Mouse (Mus musculus): ENCODE measurements around the gene Uggt1. TPM values are rescaled to one million over a fixed set of nuclear protein-coding genes. Genes with fewer than 3 reads are reported as not detected.

Gene Uggt1
- polyA plus RNA-seq, 2 experiments = 5.8 to 25.5 TPM

DNA sequence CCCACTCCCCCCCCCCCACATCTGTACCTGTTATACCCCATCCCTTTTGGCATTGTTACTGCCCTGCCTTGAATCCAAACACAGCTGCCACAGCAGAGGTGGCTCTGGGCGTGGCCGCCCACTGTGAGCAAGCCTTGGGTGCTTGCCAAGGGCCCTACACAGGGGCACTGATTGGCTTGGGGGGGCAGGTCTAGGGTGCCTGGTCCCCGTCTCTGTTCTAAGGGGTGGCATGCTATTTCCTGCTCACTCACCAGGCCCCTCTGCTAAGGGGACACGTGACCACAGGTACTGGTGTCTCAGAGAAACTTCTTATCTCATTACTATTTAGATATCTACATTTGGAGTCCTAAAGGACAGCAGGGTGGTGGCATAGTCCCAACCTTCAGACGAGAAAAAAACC lies 28.0 kb upstream of the Uggt1 start:
- peak overlapping the region; percentile 47 for H3K4me2 ChIP-seq (ENCODE audit: low read depth)
- H3K27ac ChIP-seq = no peak overlapping the region
- no peaks in the 10 kb centered on the region for H3K36me3 ChIP-seq (replicated peaks; ENCODE audit: control insufficient read depth, insufficient read depth, low read depth)
- no peak for DNase-seq (ENCODE audit: low read depth in 3 of 3, low spot score in 3 of 3)
- 11% methylated on average over 5 of the region's 5 CpGs for WGBS (ENCODE audit: insufficient replicate concordance)
- H3K4me1 ChIP-seq (replicated peaks; ENCODE audit: control insufficient read depth in 2 of 2, insufficient read depth in 2 of 2, low read length in 1 of 2) = peaks cover 4 to 39% of the 10 kb centered on the region in 2 experiments; a peak in 2 of 4 replicates
- TF ChIP-seq EP300 (IDR thresholded peaks at IDR 0.05; ENCODE audit: low read depth) (no peak), CTCF (IDR thresholded peaks at IDR 0.05; ENCODE audit: low read depth) (no peak)
- no peaks in the 10 kb centered on the region for H3K27me3 ChIP-seq (ENCODE audit: control insufficient read depth, insufficient read depth, low read length)
- no peak for ATAC-seq (ENCODE audit: insufficient read depth)
- no peak overlapping the region for H3K9ac ChIP-seq (replicated peaks)
- no peak overlapping the region; a peak in 1 of 4 replicates for H3K4me3 ChIP-seq (ENCODE audit: insufficient read depth in 1 of 2, low read depth in 2 of 2, low read length in 2 of 2)
- H3K9me3 ChIP-seq (ENCODE audit: control insufficient read depth, low read length) = no peaks in the 10 kb centered on the region

DNA sequence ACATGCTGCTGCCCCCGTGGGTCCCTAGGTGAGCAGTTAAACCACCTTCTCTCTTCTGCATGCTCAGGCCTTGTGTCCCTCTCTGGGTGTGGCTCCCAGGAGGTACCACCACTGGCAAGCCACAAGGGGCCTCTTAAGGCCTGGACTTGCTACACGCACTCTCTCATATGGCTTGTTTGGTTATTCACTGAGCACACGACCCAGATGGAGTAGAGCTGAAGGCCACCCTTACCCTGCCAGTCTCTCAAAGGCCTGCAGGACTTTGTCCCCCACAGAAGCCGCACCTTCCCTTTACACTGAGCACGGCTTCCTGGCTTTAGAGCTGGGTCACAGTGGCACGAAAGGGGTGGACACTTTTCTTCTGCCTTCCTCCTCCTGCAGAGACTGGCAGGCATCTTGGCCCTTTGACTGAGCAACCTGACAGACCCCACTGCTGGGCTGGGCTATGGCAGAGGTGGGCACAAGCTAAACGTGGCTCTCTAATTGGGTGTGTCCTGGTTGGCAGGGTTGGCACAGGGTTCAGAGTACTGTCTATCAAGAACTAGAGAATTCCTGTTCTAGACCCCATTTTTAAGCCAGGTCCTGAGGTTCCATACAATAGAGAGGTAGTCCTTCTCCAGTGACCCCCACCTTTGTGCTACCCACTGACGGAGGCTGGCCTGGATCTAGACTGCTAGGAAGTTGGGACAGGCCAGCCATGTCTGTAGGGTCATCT lies 27.2 kb upstream of the Uggt1 start:
- H3K4me1 ChIP-seq (replicated peaks; ENCODE audit: control insufficient read depth in 2 of 2, insufficient read depth in 2 of 2, low read length in 1 of 2) = peaks cover 4 to 39% of the 10 kb centered on the region in 2 experiments; a peak in 2 of 4 replicates
- no peaks in the 10 kb centered on the region for H3K36me3 ChIP-seq (replicated peaks; ENCODE audit: control insufficient read depth, insufficient read depth, low read depth)

DNA sequence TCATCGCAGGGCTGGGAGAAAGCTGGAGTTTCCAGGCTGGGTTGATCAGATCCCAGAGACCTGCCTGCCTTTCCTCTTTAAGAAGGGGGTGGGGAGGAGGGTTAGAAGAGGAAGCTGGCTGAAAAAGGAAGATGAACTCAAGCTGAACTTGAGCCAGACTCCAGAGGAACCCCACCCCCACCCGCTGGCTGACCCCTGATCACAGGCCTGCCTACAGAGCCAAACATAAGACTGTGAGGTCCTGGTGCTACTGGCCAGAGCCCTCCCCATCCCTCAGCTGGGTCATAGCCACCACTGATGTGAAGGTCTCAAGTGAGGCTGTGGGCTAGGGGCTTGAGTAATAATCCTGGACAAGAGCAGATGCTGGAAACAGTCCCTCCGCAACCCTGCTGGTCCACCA lies 26.1 kb upstream of the Uggt1 start:
- peaks cover 4 to 32% of the 10 kb centered on the region in 2 experiments; a peak in 2 of 4 replicates for H3K4me1 ChIP-seq (replicated peaks; ENCODE audit: control insufficient read depth in 2 of 2, insufficient read depth in 2 of 2, low read length in 1 of 2)
- no peak for DNase-seq (ENCODE audit: low read depth in 3 of 3, low spot score in 3 of 3)

More for the DNA sequence above, 27.2 kb upstream of the Uggt1 start:
- Histone ChIP-seq H3K9me3 (ENCODE audit: control insufficient read depth, low read length) (no peaks in the 10 kb centered on the region), H3K9ac (replicated peaks) (no peak overlapping the region), H3K4me2 (ENCODE audit: low read depth) (no peak overlapping the region), H3K27me3 (ENCODE audit: control insufficient read depth, insufficient read depth, low read length) (no peaks in the 10 kb centered on the region), H3K27ac (no peak overlapping the region), H3K4me3 (ENCODE audit: insufficient read depth in 1 of 2, low read depth in 2 of 2, low read length in 2 of 2) (no peak overlapping the region)
- no peak for ATAC-seq (ENCODE audit: insufficient read depth)
- no peak for TF ChIP-seq CTCF (IDR thresholded peaks at IDR 0.05; ENCODE audit: low read depth)
- TF ChIP-seq EP300 (IDR thresholded peaks at IDR 0.05; ENCODE audit: low read depth) = no peak
- WGBS (ENCODE audit: insufficient replicate concordance) = 28% methylated on average over 8 of the region's 8 CpGs
- no peak for DNase-seq (ENCODE audit: low read depth in 3 of 3, low spot score in 3 of 3)

DNA sequence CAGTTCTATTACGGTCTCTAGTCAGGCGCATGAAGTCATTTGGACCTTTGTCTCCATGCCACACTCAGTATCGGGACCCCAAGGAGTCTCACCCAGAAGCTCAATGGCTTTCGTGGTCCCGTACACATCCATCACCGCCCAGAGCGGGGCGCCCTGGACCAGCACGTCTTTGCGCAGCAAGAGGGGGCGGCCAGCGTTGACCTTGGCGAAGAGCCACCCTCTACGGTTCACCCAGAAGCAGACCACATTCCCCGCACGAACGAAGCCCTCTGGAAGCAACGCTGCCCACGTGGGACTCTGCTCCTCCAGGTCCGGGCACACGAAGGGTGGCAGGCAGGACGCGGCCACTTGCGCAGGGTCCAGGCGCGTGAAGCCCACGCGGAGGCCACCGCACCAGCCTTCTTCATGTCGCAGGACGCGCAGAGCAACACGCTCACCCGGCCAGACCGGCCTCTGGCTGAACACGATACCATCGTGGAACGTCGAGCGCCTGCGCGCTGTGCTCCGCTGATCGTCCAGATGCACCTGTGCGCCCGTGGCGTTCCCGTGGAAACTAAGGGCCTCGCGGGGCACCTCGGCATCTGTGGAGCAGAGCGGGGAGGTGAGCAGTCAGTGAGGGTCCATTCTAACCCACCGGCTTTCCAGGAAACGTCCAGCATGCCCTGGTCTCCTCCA lies 24.7 kb upstream of the Uggt1 start:
- TF ChIP-seq CTCF (IDR thresholded peaks at IDR 0.05; ENCODE audit: low read depth) = no peak
- TF ChIP-seq EP300 (IDR thresholded peaks at IDR 0.05; ENCODE audit: low read depth) = no peak
- Histone ChIP-seq H3K4me2 (ENCODE audit: low read depth) (no peak overlapping the region), H3K4me1 (replicated peaks; ENCODE audit: control insufficient read depth in 2 of 2, insufficient read depth in 2 of 2, low read length in 1 of 2) (peaks cover 4 to 32% of the 10 kb centered on the region in 2 experiments; a peak in 2 of 4 replicates), H3K4me3 (ENCODE audit: insufficient read depth in 1 of 2, low read depth in 2 of 2, low read length in 2 of 2) (no peak overlapping the region), H3K27ac (no peak overlapping the region), H3K36me3 (replicated peaks; ENCODE audit: control insufficient read depth, insufficient read depth, low read depth) (no peaks in the 10 kb centered on the region), H3K27me3 (ENCODE audit: control insufficient read depth, insufficient read depth, low read length) (no peaks in the 10 kb centered on the region), H3K9ac (replicated peaks) (no peak overlapping the region), H3K9me3 (ENCODE audit: control insufficient read depth, low read length) (no peaks in the 10 kb centered on the region)
- DNase-seq (ENCODE audit: low read depth in 3 of 3, low spot score in 3 of 3) (no peak), ATAC-seq (ENCODE audit: insufficient read depth) (no peak)
- WGBS (ENCODE audit: insufficient replicate concordance) = 75% methylated on average over 54 of the region's 54 CpGs

More for the DNA sequence above, 26.1 kb upstream of the Uggt1 start:
- H3K9ac ChIP-seq (replicated peaks) = no peak overlapping the region
- no peak overlapping the region for H3K27ac ChIP-seq
- no peaks in the 10 kb centered on the region for H3K27me3 ChIP-seq (ENCODE audit: control insufficient read depth, insufficient read depth, low read length)
- TF ChIP-seq EP300 (IDR thresholded peaks at IDR 0.05; ENCODE audit: low read depth) = no peak
- TF ChIP-seq CTCF (IDR thresholded peaks at IDR 0.05; ENCODE audit: low read depth) = no peak
- no peak overlapping the region for H3K4me3 ChIP-seq (ENCODE audit: insufficient read depth in 1 of 2, low read depth in 2 of 2, low read length in 2 of 2)
- H3K4me2 ChIP-seq (ENCODE audit: low read depth) = no peak overlapping the region
- 29% methylated on average over 3 of the region's 3 CpGs for WGBS (ENCODE audit: insufficient replicate concordance)
- ATAC-seq (ENCODE audit: insufficient read depth) = no peak
- no peaks in the 10 kb centered on the region for H3K9me3 ChIP-seq (ENCODE audit: control insufficient read depth, low read length)
- H3K36me3 ChIP-seq (replicated peaks; ENCODE audit: control insufficient read depth, insufficient read depth, low read depth) = no peaks in the 10 kb centered on the region

DNA sequence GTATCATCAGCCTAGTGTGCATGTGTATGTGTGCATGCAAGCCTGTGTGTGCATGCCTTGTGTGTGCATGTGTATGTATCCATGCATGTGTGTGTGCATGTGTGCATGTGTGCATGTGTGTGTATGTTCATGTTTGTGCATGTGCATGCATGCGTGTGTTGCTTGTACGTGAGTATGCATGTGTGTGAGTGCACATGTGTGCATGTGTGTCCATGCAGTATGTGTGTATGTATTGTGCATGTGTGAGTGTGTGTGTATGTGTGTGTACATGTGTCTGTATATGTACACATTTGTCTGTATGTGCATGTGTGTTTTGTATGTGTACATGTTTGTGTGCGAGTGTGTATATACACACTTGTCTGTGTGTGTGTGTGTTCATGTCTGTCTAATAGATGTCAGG lies 23.1 kb upstream of the Uggt1 start:
- no peak for TF ChIP-seq CTCF (IDR thresholded peaks at IDR 0.05; ENCODE audit: low read depth)
- no peak for TF ChIP-seq EP300 (IDR thresholded peaks at IDR 0.05; ENCODE audit: low read depth)
- 81% methylated on average over 3 of the region's 3 CpGs for WGBS (ENCODE audit: insufficient replicate concordance)
- Histone ChIP-seq H3K36me3 (replicated peaks; ENCODE audit: control insufficient read depth, insufficient read depth, low read depth) (no peaks in the 10 kb centered on the region), H3K9me3 (ENCODE audit: control insufficient read depth, low read length) (no peaks in the 10 kb centered on the region), H3K4me2 (ENCODE audit: low read depth) (no peak overlapping the region), H3K4me1 (replicated peaks; ENCODE audit: control insufficient read depth in 2 of 2, insufficient read depth in 2 of 2, low read length in 1 of 2) (peaks cover 1 to 23% of the 10 kb centered on the region in 2 experiments; a peak in 2 of 4 replicates), H3K27ac (no peak overlapping the region), H3K27me3 (ENCODE audit: control insufficient read depth, insufficient read depth, low read length) (no peaks in the 10 kb centered on the region), H3K9ac (replicated peaks) (no peak overlapping the region), H3K4me3 (ENCODE audit: insufficient read depth in 1 of 2, low read depth in 2 of 2, low read length in 2 of 2) (no peak overlapping the region)
- no peak for ATAC-seq (ENCODE audit: insufficient read depth)
- DNase-seq (ENCODE audit: low read depth in 3 of 3, low spot score in 3 of 3) = no peak

All from liver, embryonic 14.5 days (tissue).